Mouse (Mus musculus) bone marrow, adult 2 months (tissue): ENCODE data around the gene Ptprn2.

ENCODE experiments used
- CTCF ChIP-seq: fragments of 200-500 bp; IDR thresholded peaks from 2 replicates; pipeline ENCODE4 v1.5.1; 2011; ENCODE audit warnings: low read length, control low read depth; ENCODE audit not compliant: control insufficient read depth, insufficient read depth
- POLR2A ChIP-seq: fragments of 200-500 bp; IDR thresholded peaks from 2 replicates; pipeline ENCODE4 v1.6.1; 2011; ENCODE audit warnings: low read depth, mild to moderate bottlenecking, control low read depth, low read length, borderline replicate concordance; ENCODE audit not compliant: control insufficient read depth

DNA sequence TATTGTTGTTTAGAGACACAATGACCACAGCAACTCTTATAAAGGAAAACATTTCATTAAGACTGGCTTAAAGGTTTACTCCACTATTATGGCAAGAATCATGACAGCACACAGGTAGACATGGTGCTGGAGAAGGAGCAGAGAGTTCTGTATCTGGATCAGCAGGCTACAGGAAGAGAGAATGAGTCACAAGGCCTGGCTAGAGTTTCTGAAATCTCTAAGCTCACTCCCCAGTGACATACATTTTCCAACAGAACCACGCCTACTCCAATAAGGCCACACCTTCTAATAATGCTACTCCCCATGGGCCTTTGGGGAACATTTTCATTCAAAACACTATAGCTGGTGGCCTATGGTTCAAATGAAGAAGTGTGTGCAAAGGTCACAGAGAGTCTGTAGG is 53.8 kb downstream of the Ptprn2 start:
- no peak for TF ChIP-seq POLR2A
- TF ChIP-seq CTCF, result no peak
